Mouse (Mus musculus) hindbrain, embryonic 10.5 days (tissue): Measurements from ENCODE around the gene Ctnnbl1. TPM values are rescaled to one million over a fixed set of nuclear protein-coding genes. Genes with fewer than 3 reads are reported as not detected.

Experiments used
- DNase-seq: peaks from one replicate; pipeline ENCODE4 v3.0.0-alpha.2; 2017; ENCODE audit warnings: low spot score
- H3K27ac ChIP-seq: fragments of 300-500 bp; sonication (generic); 2 replicates; pipeline ENCODE4 v1.5.1; 2016; ENCODE audit warnings: mild to moderate bottlenecking, moderate library complexity
- H3K27me3 ChIP-seq: fragments of 300-500 bp; sonication (generic); 2 replicates; pipeline ENCODE4 v1.6.1; 2016; ENCODE audit warnings: mild to moderate bottlenecking; ENCODE audit not compliant: poor library complexity, insufficient read depth, severe bottlenecking
- H3K36me3 ChIP-seq: fragments of 300-500 bp; sonication (generic); 2 replicates; pipeline ENCODE4 v1.6.1; 2016; ENCODE audit warnings: mild to moderate bottlenecking, moderate library complexity
- H3K4me1 ChIP-seq: fragments of 300-500 bp; sonication (generic); replicated peaks from 2 replicates; pipeline ENCODE4 v1.6.1; 2016; ENCODE audit warnings: mild to moderate bottlenecking
- H3K4me3 ChIP-seq: fragments of 300-500 bp; sonication (generic); 2 replicates; pipeline ENCODE4 v1.5.1; 2016; ENCODE audit warnings: mild to moderate bottlenecking, moderate library complexity
- H3K9me3 ChIP-seq: fragments of 300-500 bp; sonication (generic); 2 replicates; pipeline ENCODE4 v1.6.1; 2016; ENCODE audit warnings: mild to moderate bottlenecking, moderate library complexity
- WGBS: fragments of 180-500 bp; shearing (Covaris S2); methylation state at CpG from one replicate; pipeline ENCODE4 v1.1.7; 2016; 5-methylcytosine and 5-hydroxymethylcytosine counted together
- polyA plus RNA-seq: library from polyadenylated mRNA; unstranded; fragments of >200 nt; fragmentation: Nextera tagmentation; extraction: Ambion mirVana; gene quantifications from 2 replicates; pipeline ENCODE4 v1.2.1, GENCODE M21; 2016

The Ctnnbl1 gene
- polyA plus RNA-seq, 1 experiment from 2014 or later = 93.4 TPM

DNA sequence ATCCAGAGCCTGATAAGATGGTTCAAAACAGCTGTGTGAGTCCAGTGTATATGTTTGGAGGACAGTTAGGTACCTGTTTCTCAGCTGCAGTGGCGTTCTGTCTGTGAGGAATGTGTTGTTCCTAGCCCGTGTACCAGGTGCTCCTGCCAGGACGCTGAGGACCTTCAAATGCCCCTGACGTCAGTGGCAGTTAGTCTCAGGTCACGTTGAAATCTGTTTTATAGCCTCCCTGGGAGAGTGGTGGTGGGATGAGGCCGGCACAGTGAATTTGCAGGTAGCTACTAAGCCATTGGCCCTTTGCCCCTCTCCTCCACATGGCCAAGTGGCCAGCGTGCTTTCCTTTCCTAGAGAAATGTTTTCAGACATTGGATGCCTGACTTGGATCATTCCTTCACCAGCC, 18.6 kb downstream of the Ctnnbl1 start:
- WGBS = 94% methylated on average over 7 of the region's 7 CpGs
- H3K4me3 ChIP-seq = no peak overlapping the region
- no peak overlapping the region for H3K27ac ChIP-seq
- no peaks in the 10 kb centered on the region for H3K36me3 ChIP-seq
- DNase-seq = no peak
- H3K27me3 ChIP-seq = no peaks in the 10 kb centered on the region
- no peaks in the 10 kb centered on the region for H3K9me3 ChIP-seq
- H3K4me1 ChIP-seq = peaks cover 25% of the 10 kb centered on the region

DNA sequence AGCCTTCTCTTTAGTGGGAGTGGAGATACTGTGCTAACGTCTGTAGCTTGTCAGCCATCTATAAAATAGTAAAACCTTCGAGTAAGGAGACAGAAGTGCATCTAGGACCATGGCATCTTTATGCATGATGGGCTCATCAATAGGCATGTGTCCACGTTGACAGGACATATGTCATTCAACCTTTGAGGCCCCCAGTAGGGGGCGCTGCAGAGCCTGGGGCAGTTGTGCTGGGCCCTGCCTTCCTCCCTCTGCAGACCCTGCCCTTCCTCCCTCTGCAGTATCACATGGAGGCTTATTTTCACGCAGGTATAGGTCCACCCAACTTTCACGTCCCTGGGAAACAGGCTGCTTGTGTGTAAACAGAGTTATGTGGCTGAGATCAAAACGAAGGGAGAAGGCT, 19.0 kb downstream of the Ctnnbl1 start:
- no peaks in the 10 kb centered on the region for H3K9me3 ChIP-seq

DNA sequence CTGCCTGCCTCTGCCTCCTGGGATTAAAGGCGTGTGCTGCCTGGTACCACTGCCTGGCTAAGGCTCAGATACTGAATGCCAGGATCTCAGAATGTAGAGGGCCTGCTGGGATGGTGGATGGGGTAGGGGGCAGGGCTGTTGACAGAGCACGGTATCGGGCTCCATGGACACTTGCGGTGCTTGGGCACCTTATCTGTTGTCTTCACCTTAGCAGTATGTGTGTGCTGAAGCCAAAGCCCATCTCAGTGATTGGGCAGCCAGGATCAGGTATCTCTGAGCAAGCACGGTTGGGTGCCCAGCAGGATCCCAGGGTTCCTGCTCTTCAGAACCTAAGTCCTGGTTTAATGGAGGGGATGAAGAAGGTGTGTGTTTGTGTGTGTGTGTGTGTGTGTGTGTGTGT, 21.2 kb downstream of the Ctnnbl1 start:
- 88% methylated on average over 5 of the region's 5 CpGs for WGBS
- H3K27me3 ChIP-seq = no peaks in the 10 kb centered on the region
- H3K9me3 ChIP-seq = no peaks in the 10 kb centered on the region
- no peak overlapping the region for H3K4me3 ChIP-seq
- no peak overlapping the region for H3K27ac ChIP-seq
- H3K4me1 ChIP-seq = no peaks in the 10 kb centered on the region
- no peak for DNase-seq
- H3K36me3 ChIP-seq = no peaks in the 10 kb centered on the region

More for the DNA sequence above, 19.0 kb downstream of the Ctnnbl1 start:
- no peaks in the 10 kb centered on the region for H3K36me3 ChIP-seq
- H3K27me3 ChIP-seq = no peaks in the 10 kb centered on the region
- H3K4me1 ChIP-seq = peaks cover 22% of the 10 kb centered on the region
- no peak overlapping the region for H3K27ac ChIP-seq
- DNase-seq = no peak
- H3K4me3 ChIP-seq = no peak overlapping the region
- 85% methylated on average over 7 of the region's 7 CpGs for WGBS

DNA sequence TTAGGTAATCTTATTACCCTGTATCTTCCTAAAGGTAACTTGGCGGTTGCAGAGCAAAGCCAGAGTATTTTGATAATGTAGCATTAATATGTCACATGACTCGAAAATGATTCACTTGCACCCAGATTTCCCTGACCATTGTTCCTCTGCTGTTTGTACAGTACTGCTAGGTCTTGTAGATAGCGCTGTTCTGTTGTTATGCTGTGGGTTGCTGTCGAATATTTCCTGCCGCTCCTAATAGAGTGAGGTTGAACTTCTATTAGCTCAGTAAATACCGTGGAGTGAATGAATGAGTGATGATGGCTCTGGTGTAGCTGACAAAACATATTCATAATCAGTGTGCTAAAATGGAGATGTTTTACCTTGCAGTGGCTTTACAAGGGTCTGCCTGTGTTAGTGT, 22.5 kb downstream of the Ctnnbl1 start:
- DNase-seq = no peak
- Histone ChIP-seq H3K27ac (no peak overlapping the region), H3K4me1 (no peaks in the 10 kb centered on the region), H3K27me3 (no peaks in the 10 kb centered on the region), H3K4me3 (no peak overlapping the region), H3K9me3 (no peaks in the 10 kb centered on the region), H3K36me3 (no peaks in the 10 kb centered on the region)
- 92% methylated on average over 6 of the region's 6 CpGs for WGBS

DNA sequence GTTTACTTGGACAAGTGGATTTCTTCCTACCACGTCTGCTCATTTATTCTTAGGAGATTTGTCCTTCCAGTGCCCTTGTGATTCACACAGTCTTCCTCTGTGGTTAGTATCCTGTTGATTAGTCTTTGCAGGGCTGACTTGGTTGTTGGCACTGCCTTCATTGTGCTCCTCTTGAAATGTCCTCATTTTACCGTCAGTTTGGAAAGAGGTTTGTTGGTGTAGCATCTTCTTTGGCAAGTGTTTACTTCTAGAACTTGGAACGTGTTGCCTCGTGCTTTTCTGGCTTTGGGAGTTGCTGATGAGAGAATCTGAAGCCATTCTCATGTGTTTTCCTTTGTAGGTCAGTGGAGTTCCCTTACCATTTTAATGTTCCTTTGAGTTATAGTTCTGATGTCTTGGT, 25.7 kb downstream of the Ctnnbl1 start:
- WGBS = 92% methylated on average over 4 of the region's 4 CpGs
- no peak overlapping the region for H3K4me3 ChIP-seq
- H3K9me3 ChIP-seq = no peaks in the 10 kb centered on the region

DNA sequence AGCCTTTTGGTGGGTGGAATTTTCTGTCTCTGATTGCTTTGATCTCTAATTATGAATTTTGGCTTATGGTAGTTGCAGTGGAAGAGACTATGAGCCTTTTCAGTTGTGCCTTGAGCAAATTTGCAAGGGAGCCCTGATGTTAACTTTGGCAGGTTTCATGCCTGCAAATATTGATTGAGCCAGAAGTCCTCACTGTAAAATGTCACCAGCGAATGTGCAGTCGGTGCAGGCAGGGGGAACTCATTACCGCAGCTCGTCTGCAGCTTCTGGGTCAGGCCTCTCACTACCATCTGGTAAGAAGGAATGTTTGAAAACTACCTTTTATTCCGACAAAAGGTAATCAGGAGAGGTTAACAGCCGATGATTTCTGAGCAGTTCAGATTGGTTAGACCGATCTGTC, 29.4 kb downstream of the Ctnnbl1 start:
- DNase-seq = no peak
- Histone ChIP-seq H3K4me1 (peaks cover 20% of the 10 kb centered on the region), H3K27ac (no peak overlapping the region), H3K36me3 (no peaks in the 10 kb centered on the region), H3K4me3 (no peak overlapping the region), H3K27me3 (no peaks in the 10 kb centered on the region), H3K9me3 (no peaks in the 10 kb centered on the region)
- 89% methylated on average over 7 of the region's 7 CpGs for WGBS

More for the DNA sequence above, 25.7 kb downstream of the Ctnnbl1 start:
- H3K4me1 ChIP-seq = peaks cover 3% of the 10 kb centered on the region; the same call in 1 of the 2 replicates
- no peak for DNase-seq
- no peak overlapping the region for H3K27ac ChIP-seq
- H3K36me3 ChIP-seq = no peaks in the 10 kb centered on the region
- no peaks in the 10 kb centered on the region for H3K27me3 ChIP-seq

DNA sequence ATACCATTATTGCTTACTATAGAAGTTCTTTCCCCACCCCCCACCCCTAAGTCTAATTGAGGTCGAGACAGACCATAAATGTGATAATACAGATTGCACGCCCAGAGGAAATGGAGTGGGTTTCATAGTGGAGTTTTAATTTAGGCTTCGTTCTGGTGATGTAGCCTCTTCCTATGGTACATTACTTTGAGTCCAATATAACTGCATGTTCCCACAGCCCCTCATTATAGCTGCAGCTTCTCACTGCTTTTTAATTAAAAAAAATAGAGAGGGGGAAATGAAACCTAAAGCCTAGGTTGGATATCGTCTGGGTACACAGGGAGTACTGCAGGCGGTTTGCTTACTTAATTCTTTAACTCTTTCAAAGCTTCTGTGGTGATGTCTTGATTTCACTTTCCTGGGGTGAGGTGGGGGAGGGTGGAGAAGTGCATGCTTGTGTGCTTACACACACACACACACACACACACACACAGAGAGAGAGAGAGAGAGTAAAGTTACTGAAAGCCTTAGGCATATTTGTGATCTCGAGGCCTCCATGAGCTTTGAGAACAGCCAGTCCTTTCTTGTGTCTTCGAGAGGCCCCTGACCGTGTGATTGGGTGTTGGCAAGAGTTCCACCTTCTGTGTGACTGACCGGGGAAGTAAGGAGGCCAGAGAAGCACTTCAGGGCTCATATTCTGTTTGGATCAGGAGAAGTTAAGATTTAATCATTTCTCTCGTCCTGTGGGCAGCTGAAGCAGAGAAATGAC, 31.7 kb downstream of the Ctnnbl1 start:
- WGBS = 53% methylated on average over 10 of the region's 10 CpGs
- peaks cover 27% of the 10 kb centered on the region for H3K4me1 ChIP-seq
- no peak overlapping the region for H3K4me3 ChIP-seq
- no peaks in the 10 kb centered on the region for H3K27me3 ChIP-seq
- DNase-seq = no peak
- H3K9me3 ChIP-seq = no peaks in the 10 kb centered on the region
- no peaks in the 10 kb centered on the region for H3K36me3 ChIP-seq
- peak overlapping the region; percentile 59 for H3K27ac ChIP-seq

DNA sequence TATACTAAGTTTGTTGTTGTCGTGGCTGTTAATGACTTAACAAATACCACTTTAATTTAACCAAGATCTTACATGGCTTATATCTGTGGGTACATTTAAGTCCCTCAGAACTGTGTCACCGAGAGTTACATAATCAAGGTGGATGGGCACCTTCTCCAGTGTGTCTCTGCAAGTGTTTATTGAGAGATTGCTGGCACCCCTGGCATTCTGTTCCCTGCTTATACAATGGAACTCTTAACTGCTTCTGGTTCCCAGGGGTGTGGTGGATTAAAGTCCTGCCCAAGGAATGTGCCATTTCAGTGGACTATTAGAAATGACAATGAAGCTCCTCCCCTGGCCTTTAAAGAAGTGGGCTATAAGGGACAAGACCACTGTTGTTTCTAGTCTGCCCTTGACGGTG, 33.6 kb downstream of the Ctnnbl1 start:
- no peaks in the 10 kb centered on the region for H3K9me3 ChIP-seq
- no peak overlapping the region for H3K4me3 ChIP-seq
- H3K27me3 ChIP-seq = no peaks in the 10 kb centered on the region
- WGBS = 83% methylated on average over 3 of the region's 3 CpGs
- DNase-seq = no peak
- H3K36me3 ChIP-seq = peaks cover 16% of the 10 kb centered on the region
- peaks cover 23% of the 10 kb centered on the region for H3K4me1 ChIP-seq
- H3K27ac ChIP-seq = no peak overlapping the region

DNA sequence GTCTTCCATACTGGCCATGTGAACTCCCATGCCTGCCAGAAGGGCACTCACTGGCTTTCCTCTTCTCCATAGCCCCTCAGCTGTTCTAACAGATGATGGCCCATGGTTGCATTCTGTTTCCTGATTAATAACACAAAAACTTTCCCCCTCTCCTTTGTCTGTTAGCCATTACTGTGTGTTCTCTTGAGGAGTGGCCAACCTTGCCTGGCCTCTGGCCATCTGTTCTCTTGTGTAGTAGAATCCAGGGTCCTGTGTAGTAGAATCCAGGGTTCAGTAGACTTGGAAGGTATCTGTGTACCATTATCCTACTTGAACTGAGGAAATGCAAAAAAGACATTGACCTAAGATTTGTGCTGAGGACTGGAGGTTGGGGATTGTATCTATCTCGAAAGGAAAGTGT, 36.5 kb downstream of the Ctnnbl1 start:
- Histone ChIP-seq H3K4me1 (peaks cover 18% of the 10 kb centered on the region), H3K9me3 (no peaks in the 10 kb centered on the region), H3K4me3 (no peak overlapping the region), H3K27me3 (no peaks in the 10 kb centered on the region), H3K36me3 (peaks cover 35% of the 10 kb centered on the region), H3K27ac (peak overlapping the region; percentile 45)
- DNase-seq = no peak
- WGBS = 89% methylated on average over 1 of the region's 1 CpGs

DNA sequence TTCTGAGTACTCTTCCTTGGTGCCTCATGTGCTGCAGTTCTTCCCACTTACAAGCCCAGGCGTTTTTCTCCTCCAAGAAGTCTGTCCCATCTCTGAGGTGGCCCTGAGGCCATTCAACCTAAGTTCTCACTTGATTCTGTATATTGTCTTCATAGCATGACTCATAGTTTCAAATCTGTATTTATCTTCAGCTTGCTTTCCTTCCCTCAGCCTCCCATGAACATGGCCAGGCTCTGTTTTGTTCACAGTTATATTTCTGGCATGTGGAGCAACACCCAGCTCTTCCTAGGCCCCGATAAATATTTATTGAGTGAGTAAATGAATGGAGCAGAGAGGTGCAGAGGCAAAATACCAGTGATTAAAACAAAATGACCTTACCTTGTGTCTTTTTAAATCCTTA, 38.8 kb downstream of the Ctnnbl1 start:
- Histone ChIP-seq H3K9me3 (no peaks in the 10 kb centered on the region), H3K36me3 (peaks cover 55% of the 10 kb centered on the region), H3K27ac (no peak overlapping the region), H3K27me3 (no peaks in the 10 kb centered on the region), H3K4me3 (no peak overlapping the region), H3K4me1 (peaks cover 7% of the 10 kb centered on the region)
- 87% methylated on average over 2 of the region's 2 CpGs for WGBS
- no peak for DNase-seq

DNA sequence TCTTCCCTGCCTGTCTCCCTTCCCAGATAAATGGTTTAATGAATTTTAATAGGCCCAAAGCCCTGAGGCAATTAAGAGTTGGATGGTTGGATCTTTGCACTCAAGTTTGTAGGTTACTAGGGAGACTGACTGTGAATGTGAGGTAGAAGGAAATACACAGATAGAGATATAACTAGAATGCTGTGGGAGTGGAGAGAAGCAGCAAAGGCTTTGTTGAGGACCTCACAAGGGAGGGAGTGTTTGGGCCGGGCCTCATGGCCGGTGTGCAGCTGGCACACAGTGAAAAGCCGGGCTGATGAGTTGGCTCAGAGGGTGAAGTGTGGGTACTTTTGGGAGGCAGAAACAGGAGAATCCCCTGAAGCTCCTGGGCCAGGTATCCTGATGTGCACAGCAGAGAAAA, 43.8 kb downstream of the Ctnnbl1 start:
- no peak for DNase-seq
- Histone ChIP-seq H3K36me3 (peaks cover 64% of the 10 kb centered on the region), H3K9me3 (no peaks in the 10 kb centered on the region), H3K4me1 (peaks cover 23% of the 10 kb centered on the region), H3K27ac (no peak overlapping the region; the same call in 1 of the 2 replicates), H3K4me3 (no peak overlapping the region), H3K27me3 (no peaks in the 10 kb centered on the region)
- 85% methylated on average over 3 of the region's 3 CpGs for WGBS

DNA sequence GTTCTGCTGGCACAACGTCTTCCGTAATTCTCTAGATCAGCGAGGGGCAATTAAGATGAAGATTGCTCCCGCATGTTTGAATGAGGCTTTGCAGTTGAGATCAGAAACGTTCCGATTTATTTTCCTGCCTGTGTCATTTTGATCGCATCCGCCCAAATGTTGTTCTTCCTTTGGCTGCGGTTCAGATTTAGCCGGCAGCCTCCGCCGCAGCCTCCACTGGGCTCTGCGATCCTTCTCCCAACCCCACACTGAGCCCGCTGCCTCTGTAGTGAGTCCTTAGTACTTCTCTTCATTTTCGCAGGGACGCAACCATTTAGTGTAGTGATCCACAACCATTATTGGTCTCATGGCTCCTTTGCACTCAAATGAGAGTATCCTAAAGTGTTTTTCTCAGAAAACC, 46.0 kb downstream of the Ctnnbl1 start:
- DNase-seq = no peak
- 94% methylated on average over 16 of the region's 16 CpGs for WGBS
- Histone ChIP-seq H3K27ac (no peak overlapping the region), H3K4me3 (no peak overlapping the region), H3K36me3 (peaks cover 57% of the 10 kb centered on the region), H3K27me3 (0 out of 2 replicates have a peak, but pooled peaks cover 3% of the 10 kb centered on the region), H3K4me1 (peaks cover 28% of the 10 kb centered on the region), H3K9me3 (no peaks in the 10 kb centered on the region)

DNA sequence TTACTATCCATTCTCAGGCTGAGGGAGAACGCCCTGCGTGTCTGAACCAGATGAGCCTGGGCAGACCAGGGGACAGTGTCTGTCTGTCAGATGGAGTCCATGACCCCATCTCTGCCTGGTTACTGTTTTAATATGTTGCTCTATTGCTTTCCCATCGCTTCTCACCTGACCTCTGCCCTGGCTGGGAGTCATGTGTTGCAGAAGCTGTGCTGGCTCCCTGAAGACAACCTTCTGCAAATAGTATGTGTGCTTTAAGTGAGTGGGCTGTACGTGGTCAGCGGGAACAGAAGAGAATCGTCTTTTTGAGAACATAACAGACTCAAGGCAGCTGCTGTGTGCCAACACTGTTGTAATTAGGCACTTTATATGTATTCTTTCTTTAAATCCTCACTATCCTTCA, 47.0 kb downstream of the Ctnnbl1 start:
- 78% methylated on average over 6 of the region's 6 CpGs for WGBS
- Histone ChIP-seq H3K27ac (no peak overlapping the region), H3K4me1 (peaks cover 38% of the 10 kb centered on the region), H3K27me3 (peaks cover 7% of the 10 kb centered on the region; the same call in 1 of the 2 replicates), H3K36me3 (peaks cover 58% of the 10 kb centered on the region), H3K9me3 (no peaks in the 10 kb centered on the region), H3K4me3 (no peak overlapping the region)
- DNase-seq = no peak
